Mouse (Mus musculus) WW6 (cell line): ENCODE data around the gene Syvn1.

Experiments used
- DNase-seq: peaks from one replicate; pipeline ENCODE4 v3.0.0-alpha.2; 2013; ENCODE audit warnings: low read depth, low spot score

The Syvn1 gene

DNA sequence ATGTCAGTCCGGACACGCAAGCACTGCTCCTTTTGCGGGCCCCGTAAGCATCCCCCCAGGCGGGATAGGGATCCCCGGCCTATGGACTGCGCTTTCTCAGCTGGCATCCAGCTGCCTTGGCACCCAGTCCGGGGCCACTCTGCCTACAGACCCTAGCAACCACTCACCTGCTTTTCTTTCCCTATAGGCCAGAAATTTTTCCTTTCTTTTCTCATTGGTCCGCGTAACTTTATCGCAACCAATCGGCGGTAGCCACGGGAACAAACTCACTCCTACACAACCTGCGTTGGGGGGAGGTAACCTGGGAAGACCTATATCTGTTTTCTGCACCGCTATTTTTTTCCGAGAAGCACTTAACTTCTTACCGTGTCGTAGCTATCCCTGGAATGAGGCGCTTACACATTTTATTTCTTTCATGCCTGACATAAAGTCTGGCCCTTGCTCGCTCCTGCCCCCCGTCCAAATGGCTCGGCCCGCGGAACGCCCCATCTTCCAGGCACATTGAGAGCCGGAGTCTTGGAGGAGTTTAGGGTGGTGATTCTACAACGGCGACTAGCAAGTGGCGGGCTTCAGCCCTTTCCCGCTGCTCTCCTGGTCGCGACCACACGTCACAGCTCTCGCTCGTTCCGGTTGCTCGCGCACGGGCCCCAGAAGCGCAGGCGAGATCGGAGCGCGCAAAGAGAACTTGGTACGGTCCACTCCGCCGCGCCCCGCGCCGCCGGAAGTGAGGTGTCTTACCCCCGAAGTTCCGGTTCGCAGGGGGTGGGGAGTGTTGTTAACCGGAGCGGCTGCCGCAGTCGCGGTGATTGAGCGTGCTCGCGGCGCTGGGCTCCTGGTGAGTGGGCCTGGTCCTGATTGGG lies at the start of gene Syvn1:
Syvn1 (plus strand) TSS at position 283 of the 860 bp plus-strand sequence.
- DNase-seq = no peak

GRCm38 (mm10) chr19:5998180-5998579 lies 48.2 kb upstream of the Syvn1 start:
- no peak for DNase-seq

DNA sequence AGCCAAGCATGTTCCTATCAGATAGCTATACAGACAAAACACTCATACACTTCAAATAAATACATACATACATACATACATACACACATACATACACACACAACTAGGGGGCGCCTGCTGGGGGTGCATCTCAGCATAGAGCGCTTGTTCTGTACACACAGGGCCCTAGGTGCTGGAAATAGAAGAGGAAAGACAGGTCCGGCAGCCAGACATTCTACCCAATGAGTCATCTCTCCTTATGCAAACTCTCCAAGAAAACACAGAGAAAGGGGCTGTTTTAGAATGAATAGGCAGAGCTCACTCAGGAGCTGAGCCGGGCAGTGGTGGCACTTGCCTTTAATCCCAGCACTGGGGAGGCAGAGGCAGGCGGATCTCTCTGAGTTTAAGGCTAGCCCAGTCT lies 46.4 kb upstream of the Syvn1 start:
- DNase-seq = no peak

GRCm38 (mm10) chr19:6005541-6005940 lies 40.8 kb upstream of the Syvn1 start:
- no peak for DNase-seq

DNA sequence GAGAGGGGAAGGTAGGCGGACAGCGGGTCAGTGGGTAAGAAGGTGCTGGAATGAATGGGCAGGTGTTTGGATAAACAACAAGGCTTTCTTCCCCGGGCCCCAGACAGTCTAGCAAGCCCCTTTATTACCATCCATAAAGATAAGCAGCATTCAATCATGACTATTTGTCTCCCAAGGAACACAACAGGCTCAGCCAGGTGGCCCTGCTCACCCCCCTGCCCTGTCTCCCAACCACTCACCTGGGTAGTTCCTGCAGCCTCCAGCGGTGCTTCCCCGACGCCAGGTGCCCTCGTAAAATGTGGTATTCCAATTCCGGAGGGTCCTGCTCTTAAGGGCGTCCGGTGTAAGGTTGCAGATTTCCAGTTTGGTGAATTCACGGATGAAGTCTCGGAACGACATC lies 39.4 kb upstream of the Syvn1 start:
- DNase-seq = no peak

GRCm38 (mm10) chr19:6009137-6009536 lies 37.2 kb upstream of the Syvn1 start:
- DNase-seq = no peak

GRCm38 (mm10) chr19:6013691-6014090 lies 32.7 kb upstream of the Syvn1 start:
- no peak for DNase-seq

DNA sequence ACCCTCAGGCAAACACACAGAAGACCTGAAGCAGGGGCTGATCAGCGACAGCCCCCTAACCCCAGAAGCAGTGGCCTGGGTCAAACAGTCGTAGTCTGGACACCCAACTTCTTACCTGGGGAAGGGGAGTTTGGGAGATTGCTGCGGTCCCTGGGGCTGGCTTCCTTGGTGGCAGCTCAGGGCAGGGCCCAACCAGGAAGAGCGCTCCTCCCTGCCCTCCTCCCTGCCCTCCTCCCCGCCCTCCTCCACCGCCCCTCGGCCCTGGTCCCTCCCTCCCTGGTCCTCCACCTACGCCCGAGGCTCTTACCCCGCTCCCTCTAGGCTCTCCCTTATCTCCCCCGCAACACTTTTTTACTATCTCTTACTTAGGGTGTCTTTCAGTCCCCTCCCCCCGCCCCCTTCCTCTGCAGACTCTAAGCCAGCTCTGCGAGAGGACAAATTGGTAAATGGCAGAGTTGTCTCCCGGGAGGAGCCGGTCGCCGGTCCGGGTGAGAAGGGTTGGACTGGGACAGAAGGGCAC lies 31.3 kb upstream of the Syvn1 start:
- DNase-seq = no peak

DNA sequence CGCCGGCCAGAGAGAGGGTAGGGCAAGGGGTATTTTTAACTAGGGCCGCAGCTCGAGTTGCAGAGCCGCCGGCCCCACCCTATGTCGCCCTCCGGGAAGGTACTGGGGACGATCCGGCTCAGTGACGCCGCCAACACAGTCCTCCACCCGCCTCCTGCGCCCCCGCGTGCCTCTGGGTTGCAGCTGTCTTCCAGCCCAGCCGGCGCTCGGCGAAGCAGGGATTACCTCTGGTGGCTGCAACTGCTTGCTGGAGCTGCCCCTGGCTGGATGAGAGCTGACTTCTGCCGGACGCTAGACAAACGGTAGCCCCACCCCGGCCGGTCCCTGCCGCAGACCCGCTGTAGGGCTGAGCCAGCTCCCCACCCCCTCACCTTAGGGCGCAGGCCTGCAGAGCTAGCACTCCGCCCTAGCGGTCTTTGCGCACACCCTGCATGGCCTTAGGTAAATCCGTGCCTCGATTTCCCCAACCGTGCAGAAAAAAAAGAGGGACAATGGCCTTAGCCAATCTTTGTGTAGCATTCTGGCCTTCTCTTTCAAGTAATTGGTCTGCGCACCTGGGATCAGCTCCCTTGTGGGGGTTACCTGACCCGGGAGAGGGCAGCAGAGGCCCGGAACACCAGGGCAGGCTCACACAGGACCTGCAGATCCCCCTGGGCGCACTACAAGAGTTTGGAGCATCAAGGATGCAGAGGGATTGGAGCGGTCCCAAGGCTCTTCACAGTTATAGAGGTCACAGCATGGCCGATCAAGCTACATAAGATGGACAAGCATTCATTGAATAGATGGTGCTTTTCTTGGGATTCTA lies 30.7 kb upstream of the Syvn1 start, which contains the start of gene Capn1:
Capn1 (minus strand) TSS at position 387 of the 805 bp plus-strand sequence.
- DNase-seq = no peak

DNA sequence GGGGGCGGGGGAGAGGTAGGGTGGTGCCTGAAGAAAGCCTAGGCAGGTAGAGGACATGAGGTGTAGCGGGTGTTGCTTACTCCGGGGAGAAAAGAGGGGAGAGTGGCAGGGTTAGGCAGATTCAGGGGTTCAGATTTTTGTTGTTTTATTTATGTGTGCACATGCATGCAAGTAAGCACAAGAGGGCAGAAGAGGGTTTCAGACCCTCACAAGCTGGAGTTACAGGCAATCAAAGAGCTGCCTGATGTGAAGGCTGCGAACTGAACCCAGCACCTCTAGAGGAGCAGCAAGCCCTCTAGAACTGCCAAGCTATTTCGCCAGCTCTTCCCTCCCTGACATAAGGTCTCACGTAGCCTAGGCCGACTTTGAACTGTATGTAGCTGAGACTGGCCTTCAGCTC lies 29.8 kb upstream of the Syvn1 start:
- DNase-seq = no peak

GRCm38 (mm10) chr19:6018142-6019089 lies 28.0 kb upstream of the Syvn1 start:
- no peak for DNase-seq

DNA sequence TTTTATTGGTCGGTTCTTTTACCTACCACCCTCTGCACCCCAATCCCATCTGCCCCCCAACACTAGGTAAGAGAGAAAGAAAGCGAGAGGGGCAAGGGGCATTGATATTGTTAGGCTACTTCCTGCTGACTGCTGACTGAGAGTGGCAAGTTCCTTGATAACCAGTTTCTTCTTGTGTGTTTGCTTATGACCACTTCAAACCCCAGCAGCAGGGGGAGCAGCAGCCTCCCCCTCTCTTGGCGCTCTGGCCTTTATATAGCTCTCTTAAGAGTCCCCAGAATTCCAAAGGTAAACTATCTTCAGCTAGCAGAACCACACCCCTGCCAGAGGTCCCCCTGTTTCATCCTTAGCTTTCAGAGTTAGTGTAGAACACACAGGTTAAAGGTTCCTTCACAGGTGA lies 26.1 kb upstream of the Syvn1 start:
- no peak for DNase-seq

DNA sequence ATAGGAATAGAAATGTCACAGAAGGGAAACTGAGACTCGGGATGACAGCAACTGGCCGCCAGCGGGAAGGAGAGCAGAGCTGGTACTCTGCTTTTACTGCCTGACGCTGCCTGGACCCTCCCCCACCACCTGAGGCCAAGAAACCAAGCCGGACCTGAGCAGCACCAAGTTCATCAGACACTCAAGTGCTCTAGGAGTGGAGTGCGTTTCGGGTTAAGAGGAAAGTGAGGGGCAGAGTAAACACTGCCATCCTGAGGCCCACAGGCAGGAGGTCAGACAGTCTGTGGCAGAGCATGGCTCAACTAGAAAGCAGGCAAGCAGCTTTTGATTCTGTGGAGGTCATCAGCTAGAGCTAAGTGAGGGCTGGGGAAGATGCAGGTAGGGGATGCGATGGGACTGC lies 23.3 kb upstream of the Syvn1 start:
- DNase-seq = no peak

DNA sequence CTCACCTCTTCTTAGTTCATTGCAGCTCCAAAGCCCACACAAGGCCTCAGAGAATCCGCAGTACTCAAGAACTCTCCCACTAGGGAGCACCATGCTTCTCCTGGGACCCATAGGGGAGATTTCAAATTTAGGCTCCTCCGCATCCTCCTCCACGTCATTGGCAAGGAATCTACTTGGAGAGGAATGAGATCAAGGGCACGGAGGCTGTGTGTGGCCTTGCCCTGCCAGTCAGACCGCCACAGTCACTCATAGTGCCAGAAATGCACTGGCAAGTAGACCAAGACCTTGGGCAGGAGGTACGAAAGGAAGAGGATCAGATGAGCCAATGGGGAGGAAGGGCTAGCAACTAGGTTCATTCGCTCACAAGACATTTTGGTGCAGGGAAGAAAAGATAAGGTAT lies 22.4 kb upstream of the Syvn1 start:
- DNase-seq = no peak

GRCm38 (mm10) chr19:6028991-6029390 lies 17.4 kb upstream of the Syvn1 start:
- DNase-seq = no peak

DNA sequence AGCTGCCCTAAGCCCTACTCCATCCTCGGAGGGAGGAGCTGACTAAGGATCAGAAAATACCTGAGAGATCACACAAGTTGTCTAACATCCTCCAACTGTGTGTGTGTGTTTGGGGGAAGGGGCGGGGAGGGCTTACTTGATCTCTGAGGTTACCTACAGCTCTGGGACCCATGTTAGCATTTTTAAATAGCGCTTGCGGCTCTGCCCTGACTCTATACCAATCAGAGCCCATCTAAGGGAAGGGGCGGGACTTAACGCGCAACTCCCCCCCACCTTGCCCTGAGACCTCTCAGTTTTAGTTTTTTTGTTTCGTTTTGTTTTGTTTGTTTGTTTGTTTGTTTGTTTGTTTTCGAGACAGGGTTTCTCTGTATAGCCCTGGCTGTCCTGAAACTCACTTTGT lies 16.9 kb upstream of the Syvn1 start:
- DNase-seq = no peak

- no peak for DNase-seq
These were observed 15.7 kb upstream of the Syvn1 start for GRCm38 (mm10) chr19:6030520-6031280.

DNA sequence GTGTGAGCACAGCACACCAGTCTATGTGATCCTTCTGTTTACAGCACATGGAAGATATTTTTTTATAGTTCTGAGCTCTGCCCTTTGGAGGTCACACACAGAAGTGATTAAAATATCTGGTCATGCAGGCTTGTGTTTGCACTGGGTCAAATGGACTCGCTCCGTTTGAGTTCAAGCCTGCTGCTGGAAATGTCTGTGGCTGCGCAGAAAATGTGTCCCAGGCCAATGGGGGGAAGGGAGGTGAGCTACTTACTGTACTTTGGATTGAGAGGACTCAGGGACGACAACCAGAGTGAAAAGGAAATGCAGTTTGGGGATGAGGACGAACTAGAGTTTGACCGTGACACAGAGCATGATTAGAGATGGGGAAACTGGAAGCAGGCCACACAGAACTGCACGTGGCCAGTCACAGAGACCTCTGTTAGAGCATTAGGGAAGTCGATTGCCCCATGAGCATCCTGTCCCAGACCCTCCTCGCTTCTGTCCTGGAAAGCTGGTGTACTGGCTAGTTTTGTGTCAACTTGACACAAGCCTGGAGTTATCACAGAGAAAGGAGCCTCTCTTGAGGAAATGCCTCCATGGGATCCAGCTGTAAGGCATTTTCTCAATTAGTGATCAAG lies 10.3 kb upstream of the Syvn1 start:
- DNase-seq = no peak

GRCm38 (mm10) chr19:6037695-6038094 lies 8.7 kb upstream of the Syvn1 start:
- DNase-seq = no peak

DNA sequence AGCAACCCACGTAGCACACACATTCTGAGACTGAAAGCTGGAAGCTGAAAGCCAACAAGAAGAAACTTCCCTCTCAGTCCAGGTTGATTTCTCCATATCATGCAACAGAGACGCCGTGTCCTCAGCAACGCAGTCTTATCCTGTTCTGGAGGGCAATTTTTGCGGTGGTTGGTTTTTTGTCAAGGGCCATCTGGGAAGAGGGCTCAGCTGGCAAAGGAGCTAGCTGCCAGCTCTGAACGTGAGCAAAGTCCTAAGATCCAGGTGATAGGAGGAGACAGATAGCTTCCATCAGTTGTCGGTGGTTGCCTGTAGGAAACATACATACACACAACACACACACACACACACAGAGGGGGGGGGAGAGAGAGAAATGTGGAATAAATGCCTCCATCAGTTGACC lies 8.1 kb upstream of the Syvn1 start:
- DNase-seq = no peak
